Mouse (Mus musculus) cerebellum, adult 2 months (tissue): ENCODE data around the gene Gm20518.

Source experiments
- CTCF ChIP-seq: fragments of 200-500 bp; IDR thresholded peaks from 2 replicates; pipeline ENCODE4 v1.5.1; 2011; ENCODE audit warnings: low read depth, mild to moderate bottlenecking, control low read depth, low read length, moderate library complexity, borderline replicate concordance; ENCODE audit not compliant: insufficient read depth
- POLR2A ChIP-seq: fragments of 200-500 bp; IDR thresholded peaks from 2 replicates; pipeline ENCODE4 v1.6.1; 2011; ENCODE audit warnings: low read length, control low read depth, borderline replicate concordance; ENCODE audit not compliant: insufficient read depth

DNA sequence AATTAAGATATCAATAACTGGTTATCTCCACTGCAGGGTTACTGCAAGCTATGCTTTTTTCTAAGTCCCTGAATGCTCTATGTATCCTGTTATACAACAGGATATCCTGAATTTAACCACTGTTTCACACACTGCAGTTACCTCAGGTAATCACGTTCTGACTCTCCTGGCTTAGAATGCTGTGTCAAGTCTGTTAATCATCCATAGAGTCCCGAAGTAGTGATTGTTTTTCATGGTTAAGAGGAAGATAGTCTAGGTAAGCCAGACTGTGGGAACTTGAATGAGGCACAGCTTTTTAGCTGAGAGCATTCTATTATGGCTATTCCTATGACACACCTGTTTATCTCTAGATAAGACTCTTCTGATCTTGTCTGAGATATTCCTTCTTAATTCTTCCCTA lies 26.2 kb downstream of the Gm20518 start:
- no peak for TF ChIP-seq CTCF
- TF ChIP-seq POLR2A, result no peak
